Mouse (Mus musculus): ENCODE measurements around the gene Ankrd13d.

The Ankrd13d gene

GRCm38 (mm10) chr19:4301735-4302651 is 19.1 kb upstream of the Ankrd13d start:
- in situ Hi-C loops (cut with MboI; ENCODE audit: unreplicated experiment in 2 of 2) = no loop called here

GRCm38 (mm10) chr19:4300852-4301734 is 18.2 kb upstream of the Ankrd13d start:
- in situ Hi-C loops (cut with MboI; ENCODE audit: unreplicated experiment in 2 of 2) = no loop called here

- in situ Hi-C loops (cut with MboI; ENCODE audit: unreplicated experiment in 2 of 2) = no loop called here
Measured at GRCm38 (mm10) chr19:4300271-4300704, 17.4 kb upstream of the Ankrd13d start.

GRCm38 (mm10) chr19:4299574-4300270 is 16.8 kb upstream of the Ankrd13d start:
- in situ Hi-C loops (cut with MboI; ENCODE audit: unreplicated experiment in 2 of 2) = loop anchor here in 1 of 2 experiments (10.0 kb wide), 1 partner anchor 365 kb away; the partner anchor contains the start of gene Unc93b1

DNA sequence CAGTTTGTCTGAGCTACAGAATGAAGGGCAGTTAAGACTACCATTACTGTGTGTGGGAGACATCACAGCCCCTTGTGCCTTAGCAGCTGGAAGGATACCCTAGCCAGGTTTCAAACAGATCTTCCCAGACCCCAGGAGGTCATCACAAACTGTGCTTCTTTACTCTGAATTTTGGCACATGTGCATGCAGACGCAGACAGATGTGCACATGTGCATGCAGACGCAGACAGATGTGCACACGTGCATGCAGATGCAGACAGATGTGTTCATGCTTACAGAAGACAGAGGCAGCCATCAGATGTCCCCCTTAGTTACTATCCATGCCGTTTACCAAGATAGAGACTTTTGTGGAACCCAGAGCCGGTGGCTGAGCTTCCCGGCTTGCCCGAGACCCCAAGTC is 16.2 kb upstream of the Ankrd13d start:
- in situ Hi-C loops (cut with MboI; ENCODE audit: unreplicated experiment in 2 of 2) = loop anchor here in 1 of 2 experiments (10.0 kb wide), 1 partner anchor 364 kb away; the partner anchor contains the start of gene Unc93b1

- in situ Hi-C loops (cut with MboI; ENCODE audit: unreplicated experiment in 2 of 2) = loop anchor here in 1 of 2 experiments (10.0 kb wide), 1 partner anchor 364 kb away; the partner anchor contains the start of gene Unc93b1
Measured at GRCm38 (mm10) chr19:4298322-4299121, 15.6 kb upstream of the Ankrd13d start.

DNA sequence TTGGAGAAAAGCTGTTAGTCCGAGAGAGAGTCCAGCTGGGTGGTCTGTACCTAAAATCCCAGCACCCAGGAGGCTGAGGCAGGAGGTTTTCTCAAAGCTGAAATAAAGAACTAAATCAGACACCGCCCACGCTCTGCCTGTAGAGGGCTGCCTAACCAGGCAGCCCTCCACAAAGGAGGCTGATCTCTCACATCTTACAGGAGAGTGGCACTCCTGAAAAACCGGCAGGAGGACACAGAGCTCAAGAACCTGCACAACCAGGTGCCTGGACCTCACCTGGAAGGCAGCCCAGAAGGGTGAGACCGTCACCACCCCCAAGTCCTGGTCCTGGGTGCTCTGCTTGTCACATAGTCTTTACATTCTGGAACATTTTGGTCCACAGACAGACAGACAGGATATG is 14.9 kb upstream of the Ankrd13d start:
- in situ Hi-C loops (cut with MboI; ENCODE audit: unreplicated experiment in 2 of 2) = loop anchor here in 1 of 2 experiments (10.0 kb wide), 1 partner anchor 363 kb away; the partner anchor contains the start of gene Unc93b1

DNA sequence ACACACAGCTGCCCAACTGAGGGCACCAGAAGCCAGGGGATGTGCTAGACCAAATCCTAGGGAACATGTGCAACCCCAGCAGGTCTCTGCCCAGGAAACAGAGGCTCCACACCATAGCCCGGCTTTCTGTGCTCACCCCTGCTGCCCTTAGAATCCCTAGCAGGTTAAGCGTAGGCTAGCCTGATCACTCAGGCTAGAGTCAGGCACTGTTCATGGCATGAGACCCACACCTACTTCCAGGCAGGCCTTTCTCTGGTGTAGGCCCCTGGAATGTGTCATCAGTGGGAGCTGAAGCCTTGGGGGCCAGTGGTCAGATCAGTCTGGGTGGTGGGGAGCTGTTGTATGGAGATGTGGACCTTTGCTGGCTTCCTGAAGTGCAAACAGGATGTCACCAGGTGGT is 13.7 kb upstream of the Ankrd13d start:
- in situ Hi-C loops (cut with MboI; ENCODE audit: unreplicated experiment in 2 of 2) = loop anchor here in 1 of 2 experiments (10.0 kb wide), 1 partner anchor 362 kb away; the partner anchor contains the start of gene Unc93b1

- in situ Hi-C loops (cut with MboI; ENCODE audit: unreplicated experiment in 2 of 2) = loop anchor here in 1 of 2 experiments (10.0 kb wide), 1 partner anchor 361 kb away; the partner anchor contains the start of gene Unc93b1
Measured at GRCm38 (mm10) chr19:4295391-4295790, 12.5 kb upstream of the Ankrd13d start.

DNA sequence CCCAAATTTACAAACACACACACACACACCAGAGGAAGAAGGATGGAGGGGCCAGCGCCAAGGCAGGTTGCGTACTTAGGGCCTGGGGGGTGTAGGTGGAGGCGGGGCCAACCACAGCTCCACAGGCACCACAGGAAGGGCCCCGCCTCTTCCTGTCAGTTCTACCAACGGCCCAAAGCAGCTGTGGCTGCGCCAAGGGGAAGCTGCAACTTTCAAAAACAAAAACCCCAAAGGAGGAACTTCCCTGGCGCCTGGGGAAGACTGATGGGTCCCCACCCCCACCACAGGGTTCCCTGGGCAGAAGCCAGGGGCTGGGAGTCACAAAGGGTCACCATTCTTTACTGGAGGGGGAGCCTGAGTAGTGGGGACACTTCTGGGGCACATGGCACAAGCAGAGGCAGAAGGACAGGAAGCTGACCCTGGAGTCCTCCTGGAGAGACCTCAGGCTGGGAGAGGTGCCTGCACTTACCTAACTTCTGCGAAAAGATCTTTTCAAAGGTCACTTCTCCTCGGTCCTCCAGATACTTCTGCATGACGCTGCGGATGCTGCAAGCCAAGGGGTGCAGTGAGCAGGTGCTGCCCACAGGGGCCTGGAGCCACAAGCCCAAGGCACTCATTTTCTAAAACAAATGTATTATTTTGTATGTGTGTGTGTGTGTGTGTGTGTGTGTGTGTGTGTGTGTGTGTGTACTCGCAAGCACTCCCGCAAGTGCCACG is 11.6 kb upstream of the Ankrd13d start:
- in situ Hi-C loops (cut with MboI; ENCODE audit: unreplicated experiment in 2 of 2) = loop anchor here in 1 of 2 experiments (10.0 kb wide), 1 partner anchor 360 kb away; the partner anchor contains the start of gene Unc93b1

DNA sequence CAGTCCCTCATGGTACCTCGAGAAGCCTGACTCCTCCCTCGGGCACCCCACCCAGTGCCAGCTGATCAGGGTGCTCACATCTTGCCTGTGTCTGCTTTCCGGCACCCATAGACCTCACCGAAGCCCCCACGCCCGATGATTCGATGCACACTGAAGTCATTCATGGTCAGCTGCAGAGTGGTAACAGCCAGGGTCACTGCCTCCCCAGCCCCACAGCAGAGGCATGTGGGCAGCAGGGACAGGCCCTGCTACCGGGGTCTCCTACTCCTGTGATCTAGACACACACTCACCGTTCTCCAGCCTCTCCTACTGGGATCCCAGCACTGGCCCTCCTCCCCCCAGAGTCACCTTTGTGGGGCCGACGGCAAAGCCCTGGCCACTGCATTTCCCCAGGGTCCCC is 8.2 kb upstream of the Ankrd13d start:
- in situ Hi-C loops (cut with MboI; ENCODE audit: unreplicated experiment in 2 of 2) = loop anchor here in 1 of 2 experiments (10.0 kb wide), 1 partner anchor 356 kb away; the partner anchor contains the start of gene Unc93b1

- in situ Hi-C loops (cut with MboI; ENCODE audit: unreplicated experiment in 2 of 2) = loop anchor here in 1 of 2 experiments (10.0 kb wide), 1 partner anchor 356 kb away; the partner anchor contains the start of gene Unc93b1
Measured at GRCm38 (mm10) chr19:4290749-4291148, 7.8 kb upstream of the Ankrd13d start.

GRCm38 (mm10) chr19:4283653-4284052 is 716 bp upstream of the Ankrd13d start:
- in situ Hi-C loops (cut with MboI; ENCODE audit: unreplicated experiment in 2 of 2) = no loop called here

GRCm38 (mm10) chr19:4280425-4280824 is 2.5 kb downstream of the Ankrd13d start:
- in situ Hi-C loops (cut with MboI; ENCODE audit: unreplicated experiment in 2 of 2) = no loop called here

DNA sequence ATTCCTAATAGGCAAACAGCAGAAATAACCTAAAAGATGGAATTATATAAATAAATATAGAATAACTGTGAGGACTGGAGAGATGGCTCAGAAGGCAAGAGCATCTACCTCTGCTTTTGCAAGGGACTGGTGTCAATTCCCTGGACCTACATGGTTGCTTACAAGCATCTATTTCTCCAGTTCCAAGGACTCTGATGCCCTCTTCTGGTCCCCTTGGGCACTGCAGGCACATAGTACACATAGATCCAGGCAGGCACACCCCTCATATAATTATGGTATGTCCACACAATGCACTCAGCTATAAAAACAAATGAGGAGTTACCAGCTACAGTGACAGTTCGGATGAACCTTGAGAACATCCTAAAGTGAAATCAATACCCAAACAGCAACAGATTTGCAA is 3.5 kb downstream of the Ankrd13d start:
- in situ Hi-C loops (cut with MboI; ENCODE audit: unreplicated experiment in 2 of 2) = no loop called here

DNA sequence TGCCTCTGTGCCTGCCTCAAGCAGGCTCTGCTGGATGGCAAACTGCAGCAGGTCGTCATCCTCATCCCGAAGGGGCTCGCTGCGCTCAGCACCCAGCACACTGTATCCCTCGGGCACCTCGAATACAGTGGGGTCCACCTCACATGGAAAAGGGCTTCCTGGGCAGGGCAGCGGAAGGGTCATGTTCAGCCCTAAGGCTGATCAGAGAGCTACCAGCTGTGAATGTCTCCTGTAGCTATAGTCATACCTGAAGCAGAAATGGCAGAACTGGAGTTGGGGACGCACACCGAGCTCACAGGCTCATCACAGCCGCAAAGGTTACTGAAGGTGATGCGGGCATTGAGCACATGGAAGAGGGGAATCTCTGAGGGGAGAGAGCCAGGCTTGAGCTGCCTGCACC is 12.0 kb downstream of the Ankrd13d start:
- in situ Hi-C loops (cut with MboI; ENCODE audit: unreplicated experiment in 2 of 2) = no loop called here

DNA sequence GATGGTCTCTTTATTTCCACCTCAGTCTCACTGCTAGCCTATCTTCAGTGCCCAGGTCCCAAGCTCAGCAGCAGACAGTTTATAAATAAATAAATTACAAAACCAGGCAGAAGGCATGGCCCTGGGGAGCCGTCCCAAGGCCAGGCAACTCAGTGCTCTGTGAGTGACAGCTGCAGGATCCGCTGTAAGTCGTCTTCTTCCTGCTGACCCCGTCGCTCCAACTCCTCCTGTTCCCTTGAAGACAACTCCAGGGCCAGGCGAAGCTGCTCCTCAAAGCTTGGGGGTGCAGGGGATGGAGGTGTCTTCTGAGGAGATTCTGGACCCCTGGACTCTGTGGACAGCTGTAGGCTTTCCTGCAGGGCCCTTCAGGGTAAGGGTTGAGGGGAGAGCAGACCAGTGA is 12.8 kb downstream of the Ankrd13d start:
- in situ Hi-C loops (cut with MboI; ENCODE audit: unreplicated experiment in 2 of 2) = no loop called here

All from v-Abl transformed pro-B cells (cell line).